Mouse (Mus musculus) midbrain, postnatal 0 days (tissue): ENCODE measurements around the gene Eid2. TPM values are rescaled to one million over a fixed set of nuclear protein-coding genes. Genes with fewer than 3 reads are reported as not detected.

ENCODE experiments used
- ATAC-seq: fragments of 200-750 bp; cut with Nextera tagmentation; 2 replicates; pipeline ENCODE4 v1.8.0; 2017; ENCODE audit warnings: moderate number of reproducible peaks, mild to moderate bottlenecking, moderate TSS enrichment, moderate library complexity; ENCODE audit not compliant: low FRiP score
- DNase-seq: peaks from one replicate; pipeline ENCODE4 v3.0.0-alpha.2; 2015; ENCODE audit warnings: low spot score
- H3K27ac ChIP-seq: fragments of 300-500 bp; sonication (generic); 2 replicates; pipeline ENCODE4 v1.5.1; 2014; ENCODE audit warnings: low read depth, mild to moderate bottlenecking, low read length, mixed read lengths
- H3K27me3 ChIP-seq: fragments of 300-500 bp; sonication (generic); 2 replicates; pipeline ENCODE4 v1.6.1; 2014; ENCODE audit warnings: low read length, control low read depth, mixed read lengths; ENCODE audit not compliant: insufficient read depth
- H3K36me3 ChIP-seq: fragments of 300-500 bp; sonication (generic); 2 replicates; pipeline ENCODE4 v1.6.1; 2014; ENCODE audit warnings: low read length, control low read depth, mixed read lengths; ENCODE audit not compliant: insufficient read depth
- H3K4me1 ChIP-seq: fragments of 300-500 bp; sonication (generic); 2 replicates; pipeline ENCODE4 v1.6.1; 2014; ENCODE audit warnings: mild to moderate bottlenecking, control low read depth, antibody characterized with exemption, low read length, mixed read lengths; ENCODE audit not compliant: insufficient read depth
- H3K4me2 ChIP-seq: fragments of 300-500 bp; sonication (generic); 2 replicates; pipeline ENCODE4 v1.6.1; 2014; ENCODE audit warnings: low read depth, mild to moderate bottlenecking, low read length, mixed read lengths; ENCODE audit not compliant: poor library complexity, severe bottlenecking
- H3K4me3 ChIP-seq: fragments of 300-500 bp; sonication (generic); 2 replicates; pipeline ENCODE4 v1.5.1; 2014; ENCODE audit warnings: low read depth, mild to moderate bottlenecking, low read length, moderate library complexity
- H3K9ac ChIP-seq: fragments of 300-500 bp; sonication (generic); replicated peaks from 2 replicates; pipeline ENCODE4 v1.6.1; 2014; ENCODE audit warnings: mild to moderate bottlenecking, low read length, moderate library complexity, mixed read lengths; ENCODE audit not compliant: poor library complexity, severe bottlenecking
- H3K9me3 ChIP-seq: fragments of 300-500 bp; sonication (generic); 2 replicates; pipeline ENCODE4 v1.6.1; 2016; ENCODE audit warnings: low read length, control low read depth
- CTCF ChIP-seq: IDR thresholded peaks from 2 replicates; pipeline ENCODE4 v1.5.1; 2016; ENCODE audit warnings: antibody characterized with exemption, mild to moderate bottlenecking
- WGBS: fragments of 180-500 bp; shearing (Covaris S2); extraction: QIAGEN DNeasy Blood & Tissue Kit; methylation state at CpG from one replicate; pipeline ENCODE4 v1.1.7; 2014; 5-methylcytosine and 5-hydroxymethylcytosine counted together
- polyA plus RNA-seq: library from polyadenylated mRNA; unstranded; fragments of >200 nt; fragmentation: Nextera tagmentation; extraction: Ambion mirVana; gene quantifications from 2 replicates; pipeline ENCODE4 v1.2.1, GENCODE M21; 2015
- total RNA-seq: library from RNA; depleted of rRNA; stranded (reverse); fragments of >200 nt; gene quantifications from 2 replicates; pipeline ENCODE4 v1.2.3, GENCODE M21; 2014

Gene Eid2
- total and polyA plus RNA-seq, 2 experiments from 2014 or later: 29.0 to 81.3 TPM

DNA sequence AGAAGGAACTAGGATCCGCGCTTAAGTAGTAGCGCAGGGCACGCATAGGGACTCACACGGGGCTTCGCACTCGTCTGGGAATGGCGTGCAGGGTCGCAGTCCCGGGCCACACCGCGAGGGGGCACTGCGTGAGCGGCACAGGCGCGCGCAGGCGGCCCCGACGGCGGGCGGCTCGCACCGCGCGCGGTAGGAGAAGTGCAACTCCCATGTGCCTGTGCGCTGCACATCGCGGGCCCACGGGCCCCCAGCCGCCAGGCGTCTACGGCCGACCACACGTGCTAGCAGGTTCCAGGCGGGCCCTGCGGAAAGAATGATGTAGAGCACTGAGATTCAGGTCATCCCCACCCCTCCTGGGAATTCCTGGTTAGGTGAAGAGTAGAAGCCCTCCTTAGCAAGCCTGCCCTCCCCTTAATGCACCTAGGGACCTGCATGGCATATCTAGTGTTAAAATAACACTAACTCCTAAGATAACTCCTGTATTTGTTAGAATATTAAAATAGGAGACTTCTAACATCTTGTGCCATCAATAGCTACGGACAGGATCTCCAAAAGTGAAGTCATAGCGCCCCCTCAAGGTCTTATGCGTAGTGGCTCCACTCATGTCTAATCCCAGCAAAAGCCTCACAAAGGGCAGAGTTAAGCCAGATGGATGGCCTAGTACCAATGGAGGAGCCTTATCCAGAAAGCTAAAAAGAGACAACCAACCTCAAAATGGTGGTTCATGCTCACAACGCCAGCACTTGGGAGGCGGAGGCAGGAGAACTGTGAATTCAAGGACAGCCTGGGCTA lies 31.4 kb downstream of the Eid2 start:
- Histone ChIP-seq H3K9ac (no peak overlapping the region), H3K4me2 (peak overlapping the region; percentile 45), H3K9me3 (no peaks in the 10 kb centered on the region), H3K4me1 (peaks cover 3% of the 10 kb centered on the region), H3K27me3 (no peaks in the 10 kb centered on the region), H3K27ac (no peak overlapping the region), H3K36me3 (no peaks in the 10 kb centered on the region), H3K4me3 (peak overlapping the region; percentile 13)
- DNase-seq (peak; percentile 89), ATAC-seq (peak; percentile 55; the same call in 1 of the 2 replicates)
- 13% methylated on average over 43 of the region's 43 CpGs for WGBS
- peak; percentile 85 for TF ChIP-seq CTCF

DNA sequence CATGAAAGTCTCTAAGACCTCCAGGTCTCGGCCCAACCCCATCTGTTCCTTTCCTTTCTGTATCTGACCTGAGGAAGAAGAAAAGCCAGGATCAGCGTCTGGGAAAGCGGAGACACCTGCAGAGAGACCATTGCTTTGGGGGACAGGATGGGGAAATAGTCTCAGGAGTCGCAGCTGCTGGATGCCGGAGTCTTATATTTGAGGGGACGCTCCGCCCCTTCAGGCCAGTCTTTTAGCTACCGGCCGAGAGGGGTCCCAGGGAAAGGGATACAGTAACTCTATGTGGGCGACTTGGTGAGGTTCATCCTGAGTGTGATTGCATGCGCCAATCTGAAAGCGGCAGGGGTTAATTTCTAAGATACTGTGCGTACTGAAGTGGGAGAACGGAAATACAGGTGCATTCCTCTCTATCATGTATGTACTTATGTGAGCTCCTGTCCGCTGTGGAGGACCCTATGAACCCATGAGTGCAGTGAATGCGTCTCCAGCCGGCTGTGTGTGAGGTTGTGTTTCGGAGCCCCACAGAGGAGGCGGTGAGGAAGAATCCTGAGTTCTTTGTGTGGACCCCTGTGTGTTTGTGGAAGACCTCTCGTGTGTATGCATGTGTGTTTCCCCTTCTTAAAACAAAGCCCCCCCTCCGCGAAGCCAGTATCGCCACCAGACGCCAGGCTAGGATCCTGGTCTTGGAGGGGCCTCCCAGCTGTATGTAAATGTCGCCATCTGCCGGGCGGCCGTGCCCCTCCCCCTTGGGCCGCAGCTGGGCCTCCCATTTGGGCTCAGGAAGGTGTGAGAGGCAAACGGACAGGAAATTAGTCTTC lies 34.1 kb downstream of the Eid2 start, which contains the start of gene Dll3:
Gene Dll3 (minus strand): TSS at position 623 of the 818 bp plus-strand sequence.
- Histone ChIP-seq H3K27ac (0 out of 2 replicates have a peak within 1 kb of the TSS, but pooled peaks have one; percentile 38), H3K27me3 (no peaks in the 10 kb centered on the region), H3K4me3 (peak within 1 kb of the TSS; percentile 42), H3K36me3 (peaks cover 18% of the 10 kb centered on the region), H3K9ac (peak within 1 kb of the TSS; percentile 55), H3K9me3 (no peaks in the 10 kb centered on the region), H3K4me2 (peak within 1 kb of the TSS; percentile 66), H3K4me1 (peaks cover 3% of the 10 kb centered on the region)
- peak; percentile 74 for DNase-seq
- ATAC-seq: peak; percentile 38; the same call in 1 of the 2 replicates
- 1% methylated on average over 30 of the region's 30 CpGs for WGBS
- TF ChIP-seq CTCF: peak; percentile 73

DNA sequence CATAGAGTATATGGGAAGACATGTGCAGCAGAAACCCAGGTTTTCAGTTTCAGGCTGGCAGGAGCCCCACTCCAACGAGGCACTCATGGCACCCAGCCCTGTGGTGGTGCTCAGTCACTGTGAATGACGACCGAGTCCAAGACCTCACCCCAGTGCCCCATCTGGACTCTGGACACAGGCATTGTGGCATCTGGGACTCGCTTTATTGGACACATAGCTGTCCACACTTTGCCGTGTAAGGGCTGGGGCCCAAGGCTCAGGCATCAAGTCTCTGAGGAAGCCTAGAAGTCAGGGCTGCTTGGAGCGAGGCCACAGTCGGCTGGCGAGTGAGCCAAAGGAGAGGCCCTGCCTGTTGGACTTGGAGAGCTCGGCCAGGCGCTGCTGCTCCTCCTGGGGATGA lies 38.0 kb downstream of the Eid2 start:
- H3K36me3 ChIP-seq: peaks cover 46% of the 10 kb centered on the region
- no peak for TF ChIP-seq CTCF
- ATAC-seq: no peak

DNA sequence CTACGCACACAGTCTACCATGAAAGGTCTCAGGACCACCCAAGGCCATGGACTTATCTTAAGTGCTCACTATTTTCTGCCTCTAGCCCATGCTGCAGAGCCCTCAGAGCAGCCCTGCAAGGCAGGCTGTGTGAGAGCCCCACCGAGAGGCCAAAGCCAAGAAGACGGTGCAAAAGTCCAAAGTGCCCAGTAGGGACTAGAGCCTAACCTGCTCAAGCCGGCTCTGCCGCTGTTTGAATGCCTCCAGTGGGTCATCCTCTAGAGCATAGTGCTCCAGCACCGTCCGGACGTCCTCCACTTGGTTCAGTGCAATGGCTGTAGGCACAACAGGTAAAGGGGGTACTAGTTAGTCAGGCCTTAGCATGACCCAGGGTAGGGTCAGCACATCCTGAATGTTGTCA lies 38.5 kb downstream of the Eid2 start:
- Histone ChIP-seq H3K4me1 (no peaks in the 10 kb centered on the region), H3K36me3 (peaks cover 46% of the 10 kb centered on the region), H3K27ac (no peak overlapping the region), H3K9me3 (no peaks in the 10 kb centered on the region), H3K27me3 (no peaks in the 10 kb centered on the region), H3K9ac (no peak overlapping the region), H3K4me3 (no peak overlapping the region), H3K4me2 (no peak overlapping the region)
- ATAC-seq (no peak), DNase-seq (no peak)
- no peak for TF ChIP-seq CTCF
- 94% methylated on average over 8 of the region's 8 CpGs for WGBS

More for the DNA sequence above, 38.0 kb downstream of the Eid2 start:
- Histone ChIP-seq H3K9ac (no peak overlapping the region), H3K4me3 (no peak overlapping the region), H3K27ac (no peak overlapping the region), H3K4me2 (no peak overlapping the region), H3K4me1 (no peaks in the 10 kb centered on the region), H3K9me3 (no peaks in the 10 kb centered on the region), H3K27me3 (no peaks in the 10 kb centered on the region)
- WGBS: 90% methylated on average over 10 of the region's 10 CpGs
- DNase-seq: peak; percentile 56

DNA sequence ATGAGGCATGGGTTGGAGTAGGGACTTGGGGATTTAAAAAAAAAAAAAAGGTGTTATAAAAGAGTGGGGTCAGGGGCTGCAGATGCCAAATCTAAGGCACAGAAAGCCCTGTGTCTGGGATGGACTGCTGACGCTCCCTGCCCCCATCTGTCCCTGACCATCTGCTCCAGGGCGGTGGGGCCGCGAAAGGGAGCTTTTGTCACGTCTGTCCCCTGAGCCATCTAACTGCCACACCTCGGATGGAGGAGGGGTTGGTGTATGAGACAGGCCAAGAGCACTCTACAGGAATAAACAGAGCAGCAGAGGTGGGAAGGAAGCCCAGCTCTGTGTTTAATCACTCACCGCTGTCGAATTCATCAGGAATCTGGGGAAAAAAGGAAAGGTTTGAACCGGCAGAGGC lies 42.1 kb downstream of the Eid2 start:
- no peak for ATAC-seq
- H3K36me3 ChIP-seq: peaks cover 49% of the 10 kb centered on the region
- no peak overlapping the region for H3K4me3 ChIP-seq
- peak; percentile 42 for DNase-seq
- H3K9ac ChIP-seq: no peak overlapping the region
- H3K9me3 ChIP-seq: no peaks in the 10 kb centered on the region
- H3K27me3 ChIP-seq: no peaks in the 10 kb centered on the region
- no peak overlapping the region for H3K4me2 ChIP-seq
- no peak for TF ChIP-seq CTCF
- 54% methylated on average over 9 of the region's 9 CpGs for WGBS
- H3K4me1 ChIP-seq: no peaks in the 10 kb centered on the region
- no peak overlapping the region for H3K27ac ChIP-seq
